Mouse (Mus musculus) midbrain, embryonic 11.5 days (tissue): ENCODE measurements around the gene Gm29609. TPM values are rescaled to one million over a fixed set of nuclear protein-coding genes. Genes with fewer than 3 reads are reported as not detected.
"Not testable (repeated sequence)": the region's sequence is repeated elsewhere in the genome, so short reads cannot be mapped to it uniquely, and the experiment has no call there.

Experiments used
- ATAC-seq: fragments of 200-750 bp; cut with Nextera tagmentation; 2 replicates; pipeline ENCODE4 v1.8.0; 2017; ENCODE audit warnings: moderate TSS enrichment, moderate library complexity; ENCODE audit not compliant: low FRiP score
- DNase-seq: peaks from one replicate; pipeline ENCODE4 v3.0.0; 2015; ENCODE audit warnings: low spot score; ENCODE audit errors: missing footprints
- H3K27ac ChIP-seq: fragments of 300-500 bp; sonication (generic); 2 replicates; pipeline ENCODE4 v1.5.1; 2014; ENCODE audit warnings: low read depth, low read length
- H3K27me3 ChIP-seq: fragments of 300-500 bp; sonication (generic); 2 replicates; pipeline ENCODE4 v1.6.1; 2014; ENCODE audit warnings: mild to moderate bottlenecking, low read length, moderate library complexity, mixed read lengths; ENCODE audit not compliant: control insufficient read depth, insufficient read depth
- H3K36me3 ChIP-seq: fragments of 300-500 bp; sonication (generic); 2 replicates; pipeline ENCODE4 v1.6.1; 2014; ENCODE audit warnings: mild to moderate bottlenecking, low read length, moderate library complexity, mixed read lengths; ENCODE audit not compliant: control insufficient read depth, insufficient read depth
- H3K4me1 ChIP-seq: fragments of 300-500 bp; sonication (generic); 2 replicates; pipeline ENCODE4 v1.6.1; 2014; ENCODE audit warnings: low read length; ENCODE audit not compliant: control insufficient read depth, insufficient read depth
- H3K4me2 ChIP-seq: fragments of 300-500 bp; sonication (generic); 2 replicates; pipeline ENCODE4 v1.6.1; 2014; ENCODE audit warnings: mild to moderate bottlenecking, moderate library complexity
- H3K4me3 ChIP-seq: fragments of 300-500 bp; sonication (generic); 2 replicates; pipeline ENCODE4 v1.5.1; 2014; ENCODE audit warnings: low read depth, low read length
- H3K9ac ChIP-seq: fragments of 300-500 bp; sonication (generic); 2 replicates; pipeline ENCODE4 v1.6.1; 2014; ENCODE audit warnings: low read length
- H3K9me3 ChIP-seq: fragments of 300-500 bp; sonication (generic); 2 replicates; pipeline ENCODE4 v1.6.1; 2016; ENCODE audit warnings: low read length; ENCODE audit not compliant: control insufficient read depth
- WGBS: fragments of 180-500 bp; shearing (Covaris S2); extraction: QIAGEN DNeasy Blood & Tissue Kit; methylation state at CpG from one replicate; pipeline ENCODE4 v1.1.7; 2014; 5-methylcytosine and 5-hydroxymethylcytosine counted together
- polyA plus RNA-seq: library from polyadenylated mRNA; unstranded; fragments of >200 nt; fragmentation: Nextera tagmentation; extraction: Ambion mirVana; gene quantifications from 2 replicates; pipeline ENCODE4 v1.2.1, GENCODE M21; 2014

The Gm29609 gene
- polyA plus RNA-seq, 1 experiment from 2014 or later, result 0.78 TPM

- H3K27me3 ChIP-seq, result no peaks in the 10 kb centered on the region
- no peak overlapping the region for H3K4me3 ChIP-seq
- no peak for DNase-seq
- no peaks in the 10 kb centered on the region for H3K9me3 ChIP-seq
- no peak overlapping the region for H3K27ac ChIP-seq
- no peaks in the 10 kb centered on the region for H3K36me3 ChIP-seq
- ATAC-seq, result no peak
- peaks cover 8% of the 10 kb centered on the region; the same call in 1 of the 2 replicates for H3K4me1 ChIP-seq
- H3K9ac ChIP-seq, result no peak overlapping the region
- 65% methylated on average over 7 of the region's 7 CpGs for WGBS
- H3K4me2 ChIP-seq, result no peak overlapping the region
Measured at GRCm38 (mm10) chr5:31218294-31218693, 38.6 kb upstream of the Gm29609 start.

- DNase-seq, result not testable (repeated sequence)
- WGBS, result 91% methylated on average over 6 of the region's 6 CpGs
Measured at GRCm38 (mm10) chr5:31216554-31216953, 36.8 kb upstream of the Gm29609 start.

GRCm38 (mm10) chr5:31204421-31204820 lies 24.7 kb upstream of the Gm29609 start:
- no peak for ATAC-seq
- 93% methylated on average over 6 of the region's 6 CpGs for WGBS
- no peak overlapping the region for H3K4me2 ChIP-seq
- DNase-seq, result peak; percentile 37
- H3K27ac ChIP-seq, result no peak overlapping the region
- H3K36me3 ChIP-seq, result peaks cover 19% of the 10 kb centered on the region
- peaks cover 4% of the 10 kb centered on the region for H3K9me3 ChIP-seq
- no peak overlapping the region for H3K4me3 ChIP-seq
- H3K27me3 ChIP-seq, result no peaks in the 10 kb centered on the region
- H3K9ac ChIP-seq, result no peak overlapping the region
- peaks cover 12% of the 10 kb centered on the region for H3K4me1 ChIP-seq

More at GRCm38 (mm10) chr5:31216554-31216953, 36.8 kb upstream of the Gm29609 start:
- not testable (repeated sequence) for H3K4me1 ChIP-seq, H3K9ac ChIP-seq, H3K9me3 ChIP-seq, H3K36me3 ChIP-seq, H3K4me3 ChIP-seq, H3K27me3 ChIP-seq, ATAC-seq, H3K27ac ChIP-seq, H3K4me2 ChIP-seq

- no peak overlapping the region for H3K27ac ChIP-seq
- H3K4me3 ChIP-seq, result no peak overlapping the region
- no peak overlapping the region for H3K4me2 ChIP-seq
- no peaks in the 10 kb centered on the region for H3K27me3 ChIP-seq
- 92% methylated on average over 2 of the region's 2 CpGs for WGBS
- DNase-seq (no peak), ATAC-seq (no peak)
- peaks cover 4% of the 10 kb centered on the region for H3K9me3 ChIP-seq
- H3K4me1 ChIP-seq, result peaks cover 12% of the 10 kb centered on the region
- no peak overlapping the region for H3K9ac ChIP-seq
- peaks cover 22% of the 10 kb centered on the region for H3K36me3 ChIP-seq
Measured at GRCm38 (mm10) chr5:31203866-31204265, 24.2 kb upstream of the Gm29609 start.

GRCm38 (mm10) chr5:31202933-31203332 lies 23.2 kb upstream of the Gm29609 start:
- H3K9me3 ChIP-seq, result peaks cover 4% of the 10 kb centered on the region
- H3K9ac ChIP-seq, result peak overlapping the region; percentile 71; the same call in 1 of the 2 replicates
- peaks cover 12% of the 10 kb centered on the region for H3K4me1 ChIP-seq
- 86% methylated on average over 7 of the region's 7 CpGs for WGBS
- H3K36me3 ChIP-seq, result peaks cover 27% of the 10 kb centered on the region
- peak overlapping the region; percentile 71; the same call in 1 of the 2 replicates for H3K27ac ChIP-seq
- peak overlapping the region; percentile 64 for H3K4me2 ChIP-seq
- peak; percentile 65 for DNase-seq
- H3K27me3 ChIP-seq, result no peaks in the 10 kb centered on the region
- H3K4me3 ChIP-seq, result peak overlapping the region; percentile 76
- no peak for ATAC-seq

- peaks cover 28% of the 10 kb centered on the region for H3K36me3 ChIP-seq
- ATAC-seq, result peak; percentile 97
Measured at GRCm38 (mm10) chr5:31201742-31202590, 22.3 kb upstream of the Gm29609 start, which contains the start of gene Zfp513. Gene Zfp513 (minus strand): TSS chr5:31202303.

GRCm38 (mm10) chr5:31201042-31201741 lies 21.5 kb upstream of the Gm29609 start:
- WGBS, result 20% methylated on average over 13 of the region's 13 CpGs
- H3K27me3 ChIP-seq, result no peaks in the 10 kb centered on the region
- H3K36me3 ChIP-seq, result peaks cover 29% of the 10 kb centered on the region
- peaks cover 4% of the 10 kb centered on the region for H3K9me3 ChIP-seq
- no peak for ATAC-seq
- peaks cover 12% of the 10 kb centered on the region for H3K4me1 ChIP-seq
- peak overlapping the region; percentile 88 for H3K9ac ChIP-seq
- H3K4me3 ChIP-seq, result peak overlapping the region; percentile 76
- peak overlapping the region; percentile 63 for H3K4me2 ChIP-seq
- peak overlapping the region; percentile 74 for H3K27ac ChIP-seq
- peak; percentile 44 for DNase-seq

More at GRCm38 (mm10) chr5:31201742-31202590, 22.3 kb upstream of the Gm29609 start, which contains the start of gene Zfp513:
- H3K9ac ChIP-seq, result peak within 1 kb of the TSS; percentile 88
- no peaks in the 10 kb centered on the region for H3K27me3 ChIP-seq
- H3K4me1 ChIP-seq, result peaks cover 12% of the 10 kb centered on the region
- H3K4me3 ChIP-seq, result peak within 1 kb of the TSS; percentile 76
- H3K9me3 ChIP-seq, result peaks cover 4% of the 10 kb centered on the region
- peak within 1 kb of the TSS; percentile 74 for H3K27ac ChIP-seq
- H3K4me2 ChIP-seq, result peak within 1 kb of the TSS; percentile 64
- WGBS, result under 1% methylated on average over 53 of the region's 53 CpGs
- peak; percentile 98 for DNase-seq

- H3K27me3 ChIP-seq, result no peaks in the 10 kb centered on the region
- H3K9ac ChIP-seq, result 0 out of 2 replicates have a peak overlapping the region, but pooled peaks have one; percentile 21
- H3K4me1 ChIP-seq, result peaks cover 12% of the 10 kb centered on the region
- 89% methylated on average over 27 of the region's 27 CpGs for WGBS
- H3K4me2 ChIP-seq, result no peak overlapping the region
- no peak for ATAC-seq
- H3K36me3 ChIP-seq, result peaks cover 30% of the 10 kb centered on the region
- DNase-seq, result no peak
- H3K4me3 ChIP-seq, result 0 out of 2 replicates have a peak overlapping the region, but pooled peaks have one; percentile 1
- H3K9me3 ChIP-seq, result peaks cover 4% of the 10 kb centered on the region
- H3K27ac ChIP-seq, result no peak overlapping the region
Measured at GRCm38 (mm10) chr5:31200327-31200768, 20.6 kb upstream of the Gm29609 start.
